Mouse (Mus musculus) lung, embryonic 15.5 days (tissue): ENCODE results near the gene Adam19. TPM values are rescaled to one million over a fixed set of nuclear protein-coding genes. Genes with fewer than 3 reads are reported as not detected.
A peak's percentile ranks its signal among the peaks of the same experiment; 100 is the strongest.

Experiments used
- ATAC-seq: fragments of 200-750 bp; cut with Nextera tagmentation; 2 replicates; pipeline ENCODE4 v1.8.0; 2017; ENCODE audit warnings: moderate number of reproducible peaks, borderline replicate concordance; ENCODE audit not compliant: low FRiP score, low TSS enrichment; ENCODE audit errors: extremely low read depth
- H3K27ac ChIP-seq: fragments of 300-500 bp; sonication (generic); 2 replicates; pipeline ENCODE4 v1.5.1; 2015; ENCODE audit warnings: moderate library complexity, mild to moderate bottlenecking, inconsistent platforms
- H3K27me3 ChIP-seq: fragments of 300-500 bp; sonication (generic); 2 replicates; pipeline ENCODE4 v1.6.1; 2015; ENCODE audit warnings: inconsistent platforms
- H3K36me3 ChIP-seq: fragments of 300-500 bp; sonication (generic); 2 replicates; pipeline ENCODE4 v1.6.1; 2015; ENCODE audit warnings: inconsistent platforms
- H3K4me1 ChIP-seq: fragments of 300-500 bp; sonication (generic); 2 replicates; pipeline ENCODE4 v1.6.1; 2015; ENCODE audit warnings: inconsistent platforms
- H3K4me2 ChIP-seq: fragments of 300-500 bp; sonication (generic); 2 replicates; pipeline ENCODE4 v1.6.1; 2015; ENCODE audit warnings: inconsistent platforms, mild to moderate bottlenecking, moderate library complexity
- H3K4me3 ChIP-seq: fragments of 300-500 bp; sonication (generic); 2 replicates; pipeline ENCODE4 v1.5.1; 2015; ENCODE audit warnings: mild to moderate bottlenecking, inconsistent platforms
- H3K9ac ChIP-seq: fragments of 300-500 bp; sonication (generic); 2 replicates; pipeline ENCODE4 v1.6.1; 2015; ENCODE audit warnings: inconsistent platforms
- H3K9me3 ChIP-seq: fragments of 300-500 bp; sonication (generic); 2 replicates; pipeline ENCODE4 v1.6.1; 2016; ENCODE audit warnings: inconsistent platforms
- WGBS: fragments of 180-500 bp; shearing (Covaris S2); methylation state at CpG from one replicate; pipeline ENCODE4 v1.1.7; 2015; 5-methylcytosine and 5-hydroxymethylcytosine counted together
- polyA plus RNA-seq: library from polyadenylated mRNA; unstranded; fragments of >200 nt; fragmentation: Nextera tagmentation; extraction: Ambion mirVana; gene quantifications from 2 replicates; pipeline ENCODE4 v1.2.1, GENCODE M21; 2015

The Adam19 gene
- polyA plus RNA-seq, 1 experiment from 2014 or later, result 23.4 TPM

- H3K36me3 ChIP-seq, result peaks cover 30% of the 10 kb centered on the region
- H3K4me1 ChIP-seq, result peaks cover 16% of the 10 kb centered on the region
- no peak for ATAC-seq
- WGBS, result 89% methylated on average over 7 of the region's 7 CpGs
- no peak overlapping the region for H3K4me2 ChIP-seq
- no peak overlapping the region for H3K27ac ChIP-seq
- H3K9ac ChIP-seq, result no peak overlapping the region
- no peaks in the 10 kb centered on the region for H3K27me3 ChIP-seq
- no peaks in the 10 kb centered on the region for H3K9me3 ChIP-seq
- no peak overlapping the region for H3K4me3 ChIP-seq
These were observed 58.4 kb downstream of the Adam19 start for GRCm38 (mm10) chr11:46114221-46114620.

- Histone ChIP-seq H3K36me3 (peaks cover 30% of the 10 kb centered on the region), H3K27ac (no peak overlapping the region), H3K4me1 (peaks cover 14% of the 10 kb centered on the region), H3K9me3 (no peaks in the 10 kb centered on the region), H3K9ac (no peak overlapping the region), H3K4me3 (no peak overlapping the region), H3K4me2 (no peak overlapping the region), H3K27me3 (no peaks in the 10 kb centered on the region)
- ATAC-seq, result no peak
- 60% methylated on average over 4 of the region's 4 CpGs for WGBS
These were observed 59.2 kb downstream of the Adam19 start for GRCm38 (mm10) chr11:46115011-46115410.

- ATAC-seq, result no peak
- WGBS, result 62% methylated on average over 9 of the region's 9 CpGs
- no peak overlapping the region for H3K4me2 ChIP-seq
- peaks cover 30% of the 10 kb centered on the region for H3K36me3 ChIP-seq
- no peaks in the 10 kb centered on the region for H3K9me3 ChIP-seq
- H3K4me1 ChIP-seq, result peaks cover 9% of the 10 kb centered on the region
- no peak overlapping the region for H3K9ac ChIP-seq
- H3K27ac ChIP-seq, result peak overlapping the region; percentile 23; the same call in 1 of the 2 replicates
- H3K4me3 ChIP-seq, result no peak overlapping the region
- no peaks in the 10 kb centered on the region for H3K27me3 ChIP-seq
These were observed 59.8 kb downstream of the Adam19 start for GRCm38 (mm10) chr11:46115411-46116173.

- Histone ChIP-seq H3K9me3 (no peaks in the 10 kb centered on the region), H3K4me1 (peaks cover 9% of the 10 kb centered on the region), H3K9ac (no peak overlapping the region), H3K36me3 (peaks cover 37% of the 10 kb centered on the region), H3K27ac (no peak overlapping the region), H3K4me3 (no peak overlapping the region), H3K4me2 (no peak overlapping the region), H3K27me3 (no peaks in the 10 kb centered on the region)
- ATAC-seq, result no peak
- 73% methylated on average over 2 of the region's 2 CpGs for WGBS
These were observed 60.7 kb downstream of the Adam19 start for GRCm38 (mm10) chr11:46116510-46116909.

- H3K4me1 ChIP-seq, result peaks cover 8% of the 10 kb centered on the region; the same call in 1 of the 2 replicates
- no peak overlapping the region for H3K4me2 ChIP-seq
- peaks cover 51% of the 10 kb centered on the region for H3K36me3 ChIP-seq
- no peak for ATAC-seq
- no peaks in the 10 kb centered on the region for H3K9me3 ChIP-seq
- H3K4me3 ChIP-seq, result no peak overlapping the region
- H3K27me3 ChIP-seq, result no peaks in the 10 kb centered on the region
- 24% methylated on average over 4 of the region's 4 CpGs for WGBS
- no peak overlapping the region for H3K27ac ChIP-seq
- no peak overlapping the region for H3K9ac ChIP-seq
These were observed 63.8 kb downstream of the Adam19 start for GRCm38 (mm10) chr11:46119624-46120023.

- H3K36me3 ChIP-seq, result peaks cover 49% of the 10 kb centered on the region
- H3K27me3 ChIP-seq, result no peaks in the 10 kb centered on the region
- no peak for ATAC-seq
- no peak overlapping the region for H3K27ac ChIP-seq
- H3K4me2 ChIP-seq, result no peak overlapping the region
- H3K9ac ChIP-seq, result no peak overlapping the region
- 84% methylated on average over 10 of the region's 10 CpGs for whole genome bisulfite sequencing
- no peak overlapping the region for H3K4me3 ChIP-seq
- H3K4me1 ChIP-seq, result 0 out of 2 replicates have a peak, but pooled peaks cover 6% of the 10 kb centered on the region
- no peaks in the 10 kb centered on the region for H3K9me3 ChIP-seq
These were observed 64.3 kb downstream of the Adam19 start for GRCm38 (mm10) chr11:46120084-46120483.

GRCm38 (mm10) chr11:46121666-46122065 lies 65.9 kb downstream of the Adam19 start:
- Histone ChIP-seq H3K27me3 (no peaks in the 10 kb centered on the region), H3K27ac (no peak overlapping the region), H3K4me1 (no peaks in the 10 kb centered on the region), H3K4me2 (no peak overlapping the region), H3K9ac (no peak overlapping the region), H3K9me3 (no peaks in the 10 kb centered on the region), H3K36me3 (peaks cover 50% of the 10 kb centered on the region), H3K4me3 (no peak overlapping the region)
- WGBS, result 69% methylated on average over 4 of the region's 4 CpGs
- ATAC-seq, result no peak

- Histone ChIP-seq H3K27me3 (no peaks in the 10 kb centered on the region), H3K4me2 (no peak overlapping the region), H3K36me3 (peaks cover 50% of the 10 kb centered on the region), H3K9me3 (no peaks in the 10 kb centered on the region), H3K9ac (no peak overlapping the region), H3K4me1 (no peaks in the 10 kb centered on the region), H3K27ac (no peak overlapping the region), H3K4me3 (no peak overlapping the region)
- 84% methylated on average over 4 of the region's 4 CpGs for WGBS
- ATAC-seq, result no peak
These were observed 67.1 kb downstream of the Adam19 start for GRCm38 (mm10) chr11:46122875-46123274.

GRCm38 (mm10) chr11:46123328-46123866 lies 67.6 kb downstream of the Adam19 start:
- H3K4me1 ChIP-seq, result no peaks in the 10 kb centered on the region
- ATAC-seq, result no peak
- peaks cover 45% of the 10 kb centered on the region for H3K36me3 ChIP-seq
- H3K9me3 ChIP-seq, result no peaks in the 10 kb centered on the region
- no peak overlapping the region for H3K27ac ChIP-seq
- H3K4me3 ChIP-seq, result no peak overlapping the region
- no peaks in the 10 kb centered on the region for H3K27me3 ChIP-seq
- H3K9ac ChIP-seq, result no peak overlapping the region
- no peak overlapping the region for H3K4me2 ChIP-seq
- WGBS, result 90% methylated on average over 8 of the region's 8 CpGs

- H3K36me3 ChIP-seq, result peaks cover 48% of the 10 kb centered on the region
- WGBS, result 83% methylated on average over 12 of the region's 12 CpGs
- no peaks in the 10 kb centered on the region for H3K27me3 ChIP-seq
- H3K4me2 ChIP-seq, result no peak overlapping the region
- no peak overlapping the region for H3K4me3 ChIP-seq
- H3K27ac ChIP-seq, result no peak overlapping the region
- ATAC-seq, result no peak
- no peaks in the 10 kb centered on the region for H3K9me3 ChIP-seq
- no peak overlapping the region for H3K9ac ChIP-seq
- H3K4me1 ChIP-seq, result no peaks in the 10 kb centered on the region
These were observed 69.5 kb downstream of the Adam19 start for GRCm38 (mm10) chr11:46125093-46125834.

GRCm38 (mm10) chr11:46125835-46126229 lies 70.0 kb downstream of the Adam19 start:
- Histone ChIP-seq H3K9me3 (no peaks in the 10 kb centered on the region), H3K36me3 (peaks cover 53% of the 10 kb centered on the region), H3K27me3 (no peaks in the 10 kb centered on the region), H3K4me2 (no peak overlapping the region), H3K27ac (no peak overlapping the region), H3K4me3 (no peak overlapping the region), H3K4me1 (no peaks in the 10 kb centered on the region), H3K9ac (no peak overlapping the region)
- WGBS, result 80% methylated on average over 7 of the region's 7 CpGs
- ATAC-seq, result no peak

- Histone ChIP-seq H3K36me3 (peaks cover 51% of the 10 kb centered on the region), H3K9ac (no peak overlapping the region), H3K27ac (no peak overlapping the region), H3K4me1 (no peaks in the 10 kb centered on the region), H3K4me3 (no peak overlapping the region), H3K27me3 (no peaks in the 10 kb centered on the region), H3K9me3 (no peaks in the 10 kb centered on the region), H3K4me2 (no peak overlapping the region)
- 88% methylated on average over 7 of the region's 7 CpGs for WGBS
- ATAC-seq, result no peak
These were observed 70.5 kb downstream of the Adam19 start for GRCm38 (mm10) chr11:46126317-46126716.
